Mouse (Mus musculus): Measurements from ENCODE around the gene Ldb2. TPM values are rescaled to one million over a fixed set of nuclear protein-coding genes. Genes with fewer than 3 reads are reported as not detected.

Ldb2 gene
- total and polyA plus RNA-seq, 3 experiments, result not detected

DNA sequence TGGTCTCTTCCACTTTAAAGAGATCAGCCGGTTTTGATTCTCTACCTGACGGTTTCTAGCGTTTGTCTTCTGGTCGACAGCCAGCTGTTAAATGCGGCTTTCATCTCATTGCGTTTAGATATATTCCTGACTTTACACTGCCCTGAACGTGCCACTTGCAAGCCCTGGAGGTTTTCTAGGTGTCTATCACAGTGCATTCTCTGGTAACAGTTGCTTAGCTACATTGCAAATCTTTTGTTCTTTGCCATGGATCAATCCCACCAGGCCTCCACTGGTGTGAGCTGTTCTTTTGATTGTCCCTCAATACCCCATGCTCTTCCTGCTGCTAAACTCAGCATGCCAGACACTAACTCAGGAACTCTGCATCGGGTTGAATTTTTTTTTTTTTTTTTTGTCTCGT lies 145.1 kb downstream of the Ldb2 start:
- Histone ChIP-seq H3K79me2 (ENCODE audit: control insufficient read depth, insufficient read depth, low read length, poor library complexity) (no peaks in the 10 kb centered on the region), H3K27me3 (ENCODE audit: control insufficient read depth in 1 of 2, insufficient read depth in 2 of 2, low read length in 2 of 2) (no peaks in the 10 kb centered on the region), H3K27ac (ENCODE audit: control insufficient read depth, low read depth, low read length) (no peak overlapping the region), H3K4me1 (ENCODE audit: control insufficient read depth in 1 of 2, insufficient read depth in 2 of 2, low read length in 2 of 2) (no peaks in the 10 kb centered on the region), H3K4me3 (ENCODE audit: control insufficient read depth in 1 of 2, insufficient read depth in 1 of 2, low read depth in 2 of 2, low read length in 2 of 2) (no peak overlapping the region), H3K9ac (ENCODE audit: control insufficient read depth, low read depth, low read length, poor library complexity, severe bottlenecking) (no peak overlapping the region), H3K36me3 (ENCODE audit: control insufficient read depth in 1 of 2, insufficient read depth in 2 of 2, low read length in 2 of 2) (no peaks in the 10 kb centered on the region), H3K9me3 (replicated peaks; ENCODE audit: insufficient read depth, low read length) (no peaks in the 10 kb centered on the region)
- TF ChIP-seq NELFE (IDR thresholded peaks at IDR 0.05; ENCODE audit: low read depth, low read length), result no peak
- no peak for TF ChIP-seq JUND (IDR thresholded peaks at IDR 0.05; ENCODE audit: low read depth, low read length)
- TF ChIP-seq CTCF (IDR thresholded peaks at IDR 0.05 in 2 of 3, conservative IDR thresholded peaks at IDR 0.05 in 1 of 3; ENCODE audit: control insufficient read depth in 1 of 3, insufficient read depth in 1 of 3, low read depth in 2 of 3, low read length in 3 of 3, poor library complexity in 1 of 3, severe bottlenecking in 1 of 3), result no peak
- TF ChIP-seq CHD1 (IDR thresholded peaks at IDR 0.05; ENCODE audit: low read depth, low read length), result no peak
- no peak for TF ChIP-seq ETS1 (IDR thresholded peaks at IDR 0.05; ENCODE audit: low read depth, low read length)
- TF ChIP-seq USF2 (IDR thresholded peaks at IDR 0.05; ENCODE audit: borderline replicate concordance in 1 of 2, insufficient read depth in 1 of 2, low read depth in 1 of 2, low read length in 2 of 2), result no peak
- TF ChIP-seq MYB (IDR thresholded peaks at IDR 0.05; ENCODE audit: low read depth, low read length), result no peak
- DNase-seq (ENCODE audit: low read depth, low spot score), result no peak

DNA sequence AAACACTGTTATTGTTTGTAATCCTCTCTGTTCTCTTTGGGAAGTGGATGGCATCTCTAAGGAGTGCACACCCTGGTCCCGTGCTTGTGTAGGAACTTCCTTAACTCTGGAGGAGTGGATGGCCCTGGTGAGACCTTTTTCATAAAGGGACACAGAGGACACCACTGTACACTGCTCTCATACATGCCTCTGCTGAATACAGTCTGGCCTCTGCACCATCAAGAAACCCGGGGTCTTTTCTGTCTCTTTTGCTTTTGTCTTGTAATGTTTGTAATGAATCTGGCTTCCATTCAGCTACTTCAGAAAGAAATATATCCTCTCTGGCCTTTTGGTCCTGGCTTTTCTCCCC lies 152.7 kb downstream of the Ldb2 start:
- no peaks in the 10 kb centered on the region for H3K36me3 ChIP-seq (ENCODE audit: control insufficient read depth in 1 of 2, insufficient read depth in 2 of 2, low read length in 2 of 2)
- no peak overlapping the region for H3K27ac ChIP-seq (ENCODE audit: control insufficient read depth, low read depth, low read length)
- no peaks in the 10 kb centered on the region for H3K27me3 ChIP-seq (ENCODE audit: control insufficient read depth in 1 of 2, insufficient read depth in 2 of 2, low read length in 2 of 2)
- no peaks in the 10 kb centered on the region for H3K79me2 ChIP-seq (ENCODE audit: control insufficient read depth, insufficient read depth, low read length, poor library complexity)
- TF ChIP-seq MXI1 (IDR thresholded peaks at IDR 0.05; ENCODE audit: low read depth, low read length) (no peak), ZKSCAN1 (IDR thresholded peaks at IDR 0.05; ENCODE audit: low read depth, low read length) (no peak), GATA1 (IDR thresholded peaks at IDR 0.05; ENCODE audit: low read depth, low read length) (no peak), GABPA (IDR thresholded peaks at IDR 0.05; ENCODE audit: low read depth, low read length) (no peak), USF2 (IDR thresholded peaks at IDR 0.05; ENCODE audit: borderline replicate concordance in 1 of 2, insufficient read depth in 1 of 2, low read depth in 1 of 2, low read length in 2 of 2) (no peak)
- no peak overlapping the region for H3K4me3 ChIP-seq (ENCODE audit: control insufficient read depth in 1 of 2, insufficient read depth in 1 of 2, low read depth in 2 of 2, low read length in 2 of 2)
- no peaks in the 10 kb centered on the region for H3K4me1 ChIP-seq (ENCODE audit: control insufficient read depth in 1 of 2, insufficient read depth in 2 of 2, low read length in 2 of 2)
- no peak overlapping the region for H3K9ac ChIP-seq (ENCODE audit: control insufficient read depth, low read depth, low read length, poor library complexity, severe bottlenecking)
- H3K9me3 ChIP-seq (replicated peaks; ENCODE audit: insufficient read depth, low read length), result no peaks in the 10 kb centered on the region
- no peak for DNase-seq (ENCODE audit: low read depth, low spot score)

DNA sequence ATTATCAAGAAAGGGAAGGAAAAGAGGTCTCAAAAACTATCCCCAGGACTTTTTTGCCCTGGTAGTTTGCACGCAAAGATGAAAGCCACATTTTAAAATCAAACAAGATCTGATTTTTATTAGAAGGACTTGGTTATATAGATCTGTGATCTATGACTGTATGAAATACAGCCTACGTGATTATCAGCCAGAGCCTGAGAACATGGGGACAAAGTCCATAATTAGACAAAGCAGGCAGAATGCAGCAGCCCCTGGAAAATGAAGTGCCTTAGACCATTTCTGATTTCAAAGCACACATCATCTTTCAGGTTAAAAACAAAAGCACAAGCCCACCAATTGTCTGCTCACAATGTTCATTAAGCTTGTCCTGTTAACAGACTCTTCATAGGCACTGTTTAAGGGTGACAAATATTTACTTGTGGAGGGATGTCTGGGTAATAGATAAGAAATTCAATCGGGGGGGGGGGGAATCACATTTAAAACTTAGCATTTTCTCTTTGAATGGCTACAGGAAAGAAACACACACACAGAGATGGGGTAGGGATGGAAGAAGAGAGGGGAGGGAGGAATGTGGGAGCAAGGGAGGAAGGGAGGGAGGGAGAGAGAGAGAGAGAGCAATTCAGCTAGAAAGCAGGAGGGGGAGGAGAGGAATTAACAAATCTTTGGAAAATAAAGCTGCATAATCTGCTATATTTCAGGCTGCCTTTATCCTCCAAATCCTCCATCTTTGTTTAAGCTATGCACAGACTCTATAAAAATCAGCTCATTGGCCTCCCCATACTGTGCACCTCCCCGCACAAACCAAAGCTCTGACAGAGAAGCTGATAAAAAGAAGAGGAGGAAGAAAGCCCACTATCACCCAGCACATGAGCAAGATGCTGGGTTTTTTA lies 153.3 kb downstream of the Ldb2 start:
- Histone ChIP-seq H3K27me3 (ENCODE audit: control insufficient read depth in 1 of 2, insufficient read depth in 2 of 2, low read length in 2 of 2) (no peaks in the 10 kb centered on the region), H3K9me3 (replicated peaks; ENCODE audit: insufficient read depth, low read length) (no peaks in the 10 kb centered on the region), H3K27ac (ENCODE audit: control insufficient read depth, low read depth, low read length) (no peak overlapping the region), H3K79me2 (ENCODE audit: control insufficient read depth, insufficient read depth, low read length, poor library complexity) (no peaks in the 10 kb centered on the region), H3K36me3 (ENCODE audit: control insufficient read depth in 1 of 2, insufficient read depth in 2 of 2, low read length in 2 of 2) (no peaks in the 10 kb centered on the region), H3K4me3 (ENCODE audit: control insufficient read depth in 1 of 2, insufficient read depth in 1 of 2, low read depth in 2 of 2, low read length in 2 of 2) (no peak overlapping the region), H3K9ac (ENCODE audit: control insufficient read depth, low read depth, low read length, poor library complexity, severe bottlenecking) (no peak overlapping the region), H3K4me1 (ENCODE audit: control insufficient read depth in 1 of 2, insufficient read depth in 2 of 2, low read length in 2 of 2) (no peaks in the 10 kb centered on the region)
- no peak for TF ChIP-seq SIN3A (IDR thresholded peaks at IDR 0.05; ENCODE audit: low read length)
- TF ChIP-seq MXI1 (IDR thresholded peaks at IDR 0.05; ENCODE audit: low read depth, low read length), result no peak
- no peak for TF ChIP-seq ZMIZ1 (IDR thresholded peaks at IDR 0.05; ENCODE audit: low read depth, low read length)
- TF ChIP-seq RCOR1 (IDR thresholded peaks at IDR 0.05; ENCODE audit: low read depth, low read length), result no peak
- DNase-seq (ENCODE audit: low read depth, low spot score), result no peak
